Mouse (Mus musculus) olfactory bulb, adult 2 months (tissue): ENCODE data around the gene Atf7. TPM values are rescaled to one million over a fixed set of nuclear protein-coding genes. Genes with fewer than 3 reads are reported as not detected.

Experiments
- H3K27ac ChIP-seq: fragments of 200-500 bp; 2 replicates; pipeline ENCODE4 v1.5.1; 2012; ENCODE audit warnings: low read depth, low read length; ENCODE audit not compliant: insufficient read depth
- H3K4me1 ChIP-seq: fragments of 200-500 bp; 2 replicates; pipeline ENCODE4 v1.6.1; 2012; ENCODE audit warnings: low read length; ENCODE audit not compliant: control insufficient read depth, insufficient read depth
- H3K4me3 ChIP-seq: fragments of 200-500 bp; 2 replicates; pipeline ENCODE4 v1.5.1; 2012; ENCODE audit warnings: mild to moderate bottlenecking, low read depth, low read length, moderate library complexity; ENCODE audit not compliant: insufficient read depth
- CTCF ChIP-seq: fragments of 200-500 bp; IDR thresholded peaks from 2 replicates; pipeline ENCODE4 v1.5.1; 2012; ENCODE audit warnings: low read depth, mild to moderate bottlenecking, low read length, moderate library complexity; ENCODE audit not compliant: insufficient read depth
- POLR2A ChIP-seq: fragments of 200-500 bp; IDR thresholded peaks from 2 replicates; pipeline ENCODE4 v1.6.1; 2012; ENCODE audit warnings: mild to moderate bottlenecking, low read depth, low read length, moderate library complexity; ENCODE audit not compliant: insufficient read depth
- WGBS: fragments of 180-500 bp; shearing (Covaris S2); methylation state at CpG from one replicate; pipeline ENCODE4 v1.1.7; 2018; 5-methylcytosine and 5-hydroxymethylcytosine counted together
- polyA plus RNA-seq: library from polyadenylated mRNA; stranded (reverse); fragments of >200 nt; gene quantifications from 2 replicates; pipeline ENCODE4 v1.2.4, GENCODE M21; 2012; ENCODE audit warnings: low replicate concordance; ENCODE audit not compliant: missing spikeins, insufficient read depth, insufficient read length

Atf7 gene
- polyA plus RNA-seq, 1 experiment, result not detected

GRCm38 (mm10) chr15:102585501-102585900 lies 39.8 kb downstream of the Atf7 start:
- H3K27ac ChIP-seq, result no peak overlapping the region; the same call in 1 of the 2 replicates
- H3K4me1 ChIP-seq, result no peaks in the 10 kb centered on the region
- 65% methylated on average over 5 of the region's 5 CpGs for WGBS
- no peak for TF ChIP-seq CTCF
- TF ChIP-seq POLR2A, result no peak
- no peak overlapping the region for H3K4me3 ChIP-seq

DNA sequence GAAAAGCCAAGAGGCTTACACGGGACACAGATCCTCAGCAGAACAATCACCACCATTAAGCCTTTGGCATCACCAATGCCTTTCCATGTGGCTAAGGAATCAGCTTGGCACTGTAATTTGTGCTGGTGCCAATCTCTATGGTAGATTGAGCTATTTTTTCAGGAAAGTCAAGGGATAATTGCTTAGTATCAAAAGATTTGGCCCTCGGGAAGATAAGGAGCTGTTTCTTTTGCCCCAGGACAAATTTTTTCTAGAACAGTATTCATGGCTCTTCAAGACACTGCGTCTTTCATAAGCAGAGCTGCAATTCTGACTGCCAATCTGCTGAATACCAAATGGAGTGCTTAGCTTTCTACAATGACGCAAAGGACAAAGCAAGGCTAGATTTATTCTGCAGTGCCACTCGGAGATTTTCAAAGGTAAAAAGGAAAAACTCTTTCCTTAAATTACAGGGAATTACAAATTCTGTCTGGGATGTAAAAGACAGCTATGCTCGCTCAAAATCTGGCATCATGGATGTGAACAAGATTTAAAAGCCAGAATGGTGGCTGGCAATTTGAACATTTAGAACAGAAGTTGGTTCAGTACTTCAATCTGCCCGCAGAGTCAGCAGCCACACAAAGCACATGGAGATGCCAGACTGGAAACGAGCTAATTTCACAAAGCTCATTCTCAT lies 41.4 kb downstream of the Atf7 start:
- Histone ChIP-seq H3K27ac (peak overlapping the region; percentile 77; the same call in 1 of the 2 replicates), H3K4me1 (no peaks in the 10 kb centered on the region), H3K4me3 (no peak overlapping the region)
- TF ChIP-seq POLR2A (no peak), CTCF (no peak)
- 31% methylated on average over 8 of the region's 8 CpGs for WGBS

DNA sequence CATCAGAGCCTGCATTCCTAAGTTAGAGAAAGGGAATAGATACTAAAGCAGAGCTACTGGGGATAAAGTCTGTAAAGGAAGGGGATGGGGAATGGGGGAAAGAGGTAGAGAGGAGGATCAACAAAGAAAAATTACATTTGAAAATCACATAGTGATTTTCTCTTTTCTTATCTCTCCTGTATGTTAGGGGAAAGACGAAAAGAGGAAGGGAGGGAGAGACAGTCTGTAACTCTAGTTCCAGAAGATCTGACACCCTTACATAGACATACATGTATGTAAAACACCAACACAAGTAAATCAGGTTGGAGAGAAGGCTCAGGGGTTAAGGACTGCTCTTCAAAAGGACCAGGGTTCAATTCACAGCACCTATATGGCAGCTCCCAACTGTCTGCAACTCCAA lies 44.1 kb downstream of the Atf7 start:
- H3K27ac ChIP-seq, result no peak overlapping the region
- TF ChIP-seq CTCF, result no peak
- TF ChIP-seq POLR2A, result no peak
- 83% methylated on average over 1 of the region's 1 CpGs for WGBS
- no peak overlapping the region for H3K4me3 ChIP-seq
- no peaks in the 10 kb centered on the region for H3K4me1 ChIP-seq

DNA sequence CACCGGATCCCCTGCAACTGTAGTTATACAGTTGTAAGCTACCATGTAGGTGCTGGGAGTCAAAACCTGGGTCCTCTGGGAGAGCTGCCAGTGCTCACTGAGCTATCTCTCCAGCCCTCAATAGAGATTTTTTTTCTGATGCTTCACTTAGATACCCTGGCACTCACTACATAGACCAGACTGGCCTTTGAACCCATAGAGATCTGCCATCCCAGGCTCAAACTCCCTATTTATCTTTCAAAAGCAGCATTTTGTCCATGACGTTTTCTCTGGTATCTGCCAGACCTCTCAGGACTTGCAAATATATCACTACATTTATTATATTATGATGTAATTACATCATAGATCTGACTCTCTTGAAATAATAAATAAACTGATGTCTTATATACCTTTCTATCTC lies 46.9 kb downstream of the Atf7 start:
- WGBS, result 84% methylated on average over 2 of the region's 2 CpGs
- Histone ChIP-seq H3K4me1 (no peaks in the 10 kb centered on the region), H3K27ac (no peak overlapping the region), H3K4me3 (no peak overlapping the region)
- TF ChIP-seq POLR2A, result no peak
- no peak for TF ChIP-seq CTCF

GRCm38 (mm10) chr15:102576972-102577371 lies 48.3 kb downstream of the Atf7 start:
- 21% methylated on average over 1 of the region's 1 CpGs for WGBS
- Histone ChIP-seq H3K4me3 (no peak overlapping the region), H3K4me1 (peaks cover 1% of the 10 kb centered on the region; the same call in 1 of the 2 replicates), H3K27ac (peak overlapping the region; percentile 66; the same call in 1 of the 2 replicates)
- TF ChIP-seq CTCF (no peak), POLR2A (no peak)

- H3K27ac ChIP-seq, result peak overlapping the region; percentile 73
- WGBS, result 36% methylated on average over 3 of the region's 3 CpGs
These were observed 53.2 kb downstream of the Atf7 start for GRCm38 (mm10) chr15:102572081-102572480.

GRCm38 (mm10) chr15:102567849-102568248 lies 57.4 kb downstream of the Atf7 start:
- TF ChIP-seq POLR2A, result no peak
- Histone ChIP-seq H3K4me1 (peaks cover 2% of the 10 kb centered on the region; the same call in 1 of the 2 replicates), H3K27ac (no peak overlapping the region), H3K4me3 (no peak overlapping the region)
- 94% methylated on average over 2 of the region's 2 CpGs for WGBS

More at GRCm38 (mm10) chr15:102572081-102572480, 53.2 kb downstream of the Atf7 start:
- Histone ChIP-seq H3K4me1 (peaks cover 2% of the 10 kb centered on the region; the same call in 1 of the 2 replicates), H3K4me3 (no peak overlapping the region)
- TF ChIP-seq POLR2A (no peak), CTCF (no peak)

- Histone ChIP-seq H3K27ac (no peak overlapping the region), H3K4me3 (no peak overlapping the region), H3K4me1 (no peaks in the 10 kb centered on the region)
- TF ChIP-seq POLR2A (no peak), CTCF (no peak)
- 75% methylated on average over 5 of the region's 5 CpGs for WGBS
These were observed 61.6 kb downstream of the Atf7 start for GRCm38 (mm10) chr15:102563681-102564080.

GRCm38 (mm10) chr15:102563061-102563460 lies 62.2 kb downstream of the Atf7 start:
- H3K27ac ChIP-seq, result no peak overlapping the region
- H3K4me1 ChIP-seq, result no peaks in the 10 kb centered on the region
- WGBS, result 74% methylated on average over 3 of the region's 3 CpGs
- no peak overlapping the region for H3K4me3 ChIP-seq
- TF ChIP-seq POLR2A (no peak), CTCF (no peak)
